Mouse (Mus musculus) C2C12 (cell line): ENCODE measurements at regions not wholly inside any gene's neighbourhood (a gene's known extent, or its start where the extent isn't known, plus 50 kb on each side); places are given as distances from the start of the nearest gene placed in this dataset.

Source experiments
- CTCF ChIP-seq: IDR thresholded peaks from one replicate; pipeline ENCODE4 v1.5.1; 2011; ENCODE audit not compliant: control insufficient read depth, insufficient read depth, insufficient read length
- USF1 ChIP-seq: IDR thresholded peaks from one replicate; pipeline ENCODE4 v1.6.1; 2011; ENCODE audit warnings: low read depth, mild to moderate bottlenecking, control low read depth, moderate library complexity

DNA sequence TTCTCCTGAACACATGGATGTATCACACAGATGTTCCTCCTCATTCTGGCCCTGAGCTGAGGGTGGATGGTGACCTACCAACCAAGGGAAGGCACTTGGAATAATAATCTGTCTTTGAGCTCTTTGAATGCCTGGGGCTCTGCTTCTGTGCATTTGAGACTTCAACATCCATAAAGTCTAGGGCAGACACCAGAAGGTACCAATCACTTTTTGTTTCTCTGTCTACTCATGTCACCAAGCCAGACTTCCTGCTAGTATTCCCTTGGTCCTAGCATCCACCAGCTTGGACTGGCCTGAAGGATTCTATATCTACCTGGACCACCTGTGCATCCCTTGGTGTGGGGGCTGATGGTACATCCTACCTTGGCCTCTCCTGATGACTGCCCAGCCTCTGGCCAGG is 291.7 kb downstream of the Gm9195 start:
- TF ChIP-seq CTCF (no peak), USF1 (no peak)
